Mouse (Mus musculus) olfactory bulb, adult 2 months (tissue): Measurements from ENCODE around the gene Cct7.

Experiments
- CTCF ChIP-seq: fragments of 200-500 bp; IDR thresholded peaks from 2 replicates; pipeline ENCODE4 v1.5.1; 2012; ENCODE audit warnings: low read depth, mild to moderate bottlenecking, low read length, moderate library complexity; ENCODE audit not compliant: insufficient read depth
- POLR2A ChIP-seq: fragments of 200-500 bp; IDR thresholded peaks from 2 replicates; pipeline ENCODE4 v1.6.1; 2012; ENCODE audit warnings: mild to moderate bottlenecking, low read depth, low read length, moderate library complexity; ENCODE audit not compliant: insufficient read depth

DNA sequence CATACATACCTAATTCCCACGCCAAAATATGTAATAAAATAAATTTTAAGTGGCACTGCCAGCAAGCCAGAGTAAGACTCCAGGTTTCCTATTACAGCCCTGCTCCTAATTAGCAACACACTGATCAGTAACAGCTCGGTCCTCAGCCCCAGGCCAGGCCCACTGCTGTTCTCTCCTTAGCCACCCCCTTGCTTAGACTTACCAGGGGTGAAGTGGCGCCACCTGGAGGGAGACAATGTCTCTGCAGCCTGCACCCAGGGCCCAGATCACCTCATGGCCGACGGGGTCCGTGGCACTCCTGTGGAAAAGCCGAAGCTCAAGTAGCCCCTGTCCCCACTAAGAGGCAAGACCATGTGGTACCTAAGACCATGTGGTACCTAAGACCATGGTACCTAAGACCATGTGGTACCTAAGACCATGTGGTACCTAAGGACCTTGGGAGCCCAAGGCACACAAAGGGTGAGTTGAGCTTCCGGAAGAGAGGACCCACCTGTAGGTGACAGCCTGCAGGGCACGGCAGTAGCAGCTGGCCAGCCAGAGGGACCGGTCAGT is 26.1 kb downstream of the Cct7 start:
- TF ChIP-seq POLR2A (no peak), CTCF (peak; percentile 59)
